Mouse (Mus musculus): ENCODE data around the gene Pram1. TPM values are rescaled to one million over a fixed set of nuclear protein-coding genes. Genes with fewer than 3 reads are reported as not detected.

The Pram1 gene
- 1.4 TPM for polyA plus RNA-seq (2017; shearing (Covaris generic))

DNA sequence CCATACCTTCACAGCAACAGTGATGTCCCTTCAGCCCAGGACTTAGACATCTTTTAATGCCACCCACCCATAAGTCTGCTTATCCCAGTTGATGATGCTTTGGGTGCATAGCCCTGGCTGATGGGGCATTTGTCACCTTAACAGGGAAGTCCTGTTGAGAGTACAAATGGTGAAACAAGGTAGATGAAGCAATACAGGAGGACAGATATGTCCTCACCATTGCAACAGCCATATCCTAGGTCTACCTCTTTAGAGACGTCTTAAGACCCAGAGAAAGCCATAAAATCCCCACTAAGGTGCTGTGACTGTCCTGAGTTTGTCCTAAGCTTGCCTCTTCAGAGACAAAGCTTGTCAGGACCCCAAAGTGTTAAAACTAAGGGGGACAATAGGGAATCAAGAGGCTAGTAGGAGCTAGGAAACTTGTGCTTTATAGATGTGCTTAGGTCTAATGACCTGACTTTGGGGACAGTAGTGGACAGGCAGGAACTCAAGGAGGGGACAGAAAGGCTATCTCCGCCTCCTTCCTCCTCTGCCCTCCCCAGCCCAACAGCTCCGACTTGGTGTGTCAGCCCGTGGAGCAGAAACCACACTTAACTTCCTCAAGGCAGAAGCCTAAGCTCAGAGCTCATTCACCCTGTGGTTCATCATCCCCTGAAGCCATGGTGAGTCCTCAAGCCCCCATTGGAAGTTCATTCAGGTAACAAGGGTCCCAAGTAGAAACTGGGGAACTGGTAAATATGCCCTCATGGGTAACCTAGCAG lies at the start of gene Pram1:
Gene Pram1, plus strand, starts transcription at position 541 of the 761 bp plus-strand sequence.

DNA sequence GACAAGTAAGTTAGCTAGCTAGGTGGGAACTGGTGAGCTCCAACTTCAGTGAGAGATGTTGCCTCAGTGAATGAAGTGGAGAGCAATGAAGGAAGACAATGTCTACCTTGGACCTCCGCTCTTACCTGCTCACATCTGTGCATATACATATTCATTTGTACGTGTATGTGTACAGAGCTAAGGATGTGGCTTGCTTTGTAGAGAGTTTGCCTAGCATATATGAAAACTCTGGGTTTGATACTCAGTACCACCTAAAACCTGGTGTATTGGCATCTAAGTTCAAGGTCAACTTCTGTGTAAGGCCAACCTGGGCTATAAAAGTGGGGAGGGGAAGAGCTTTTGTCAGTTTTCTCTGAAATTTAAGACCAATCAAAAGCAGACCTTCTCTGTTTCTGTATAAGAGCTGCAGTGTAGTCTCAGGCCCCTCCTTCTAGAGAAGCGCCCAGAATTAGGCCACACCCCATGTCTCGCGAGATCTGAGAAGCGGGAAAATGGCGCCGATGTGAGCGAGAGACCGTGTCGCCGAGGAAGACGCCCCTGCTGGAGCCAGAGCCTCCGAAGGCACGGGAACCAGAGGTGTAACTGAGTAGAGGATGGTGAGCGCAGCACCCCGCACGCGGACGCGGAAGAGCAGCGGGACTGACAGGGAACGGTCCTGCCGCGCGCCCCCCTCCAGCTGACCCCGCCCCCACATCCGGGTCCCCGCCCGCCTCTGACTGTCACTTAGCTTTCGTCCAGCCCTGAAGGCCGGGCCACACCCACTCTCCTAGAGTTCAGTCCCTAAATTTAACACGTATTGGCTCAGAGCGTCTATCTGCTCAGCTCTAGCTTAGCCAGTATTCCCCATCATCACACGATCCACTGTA lies 9.0 kb upstream of the Pram1 start, which contains the start of gene Zfp414:
Gene Zfp414, plus strand, starts transcription at position 470 of the 866 bp plus-strand sequence.

DNA sequence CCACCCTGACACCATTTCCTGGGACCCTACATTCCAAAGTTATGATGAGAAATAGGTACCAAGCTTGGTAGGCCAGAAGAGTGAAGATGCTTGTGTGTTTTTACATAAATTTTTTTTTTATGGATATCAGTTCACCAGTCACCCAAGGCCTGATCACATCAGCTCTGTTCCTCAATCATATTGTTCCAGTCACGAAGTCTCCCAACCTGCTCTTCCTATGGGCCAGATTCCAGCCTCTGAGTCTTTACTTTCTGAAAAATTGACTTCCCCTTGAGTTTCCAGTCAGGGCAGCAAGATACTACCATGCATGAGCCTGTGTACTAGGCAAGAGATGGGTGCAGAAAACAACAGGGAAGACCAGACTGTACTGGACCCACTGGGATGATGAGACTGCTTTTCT lies 48.9 kb downstream of the Pram1 start, which contains the start of gene Hnrnpm:
Gene Hnrnpm, minus strand, starts transcription at position 101 of the 400 bp plus-strand sequence.

Other genes starting within 250 kb of the Pram1 start
- 7.8 TPM for gene Zfp101, start 243.4 kb upstream of the Pram1 start, polyA plus RNA-seq (2017; shearing (Covaris generic))
- not detected for gene Actl9, start 205.2 kb upstream of the Pram1 start, polyA plus RNA-seq (2017; shearing (Covaris generic))
- 131 TPM for gene Adamts10, start 113.9 kb upstream of the Pram1 start, polyA plus RNA-seq (2017; shearing (Covaris generic))
- 101 TPM for gene Myo1f, start 82.3 kb upstream of the Pram1 start, polyA plus RNA-seq (2017; shearing (Covaris generic))
- gene Zfp414, start 9.0 kb upstream of the Pram1 start, polyA plus RNA-seq (2017; shearing (Covaris generic)) = 70.8 TPM
- gene Hnrnpm, start 48.8 kb downstream of the Pram1 start, polyA plus RNA-seq (2017; shearing (Covaris generic)) = 424 TPM
- 68.9 TPM for gene March2, start 80.6 kb downstream of the Pram1 start, polyA plus RNA-seq (2017; shearing (Covaris generic))
- gene Rab11b, start 122.5 kb downstream of the Pram1 start, polyA plus RNA-seq (2017; shearing (Covaris generic)) = 317 TPM
- 6.5 TPM for gene Angptl4, start 143.8 kb downstream of the Pram1 start, polyA plus RNA-seq (2017; shearing (Covaris generic))
- gene Kank3, start 172.5 kb downstream of the Pram1 start, polyA plus RNA-seq (2017; shearing (Covaris generic)) = 4.7 TPM
- 865 TPM for gene Rps28, start 186.5 kb downstream of the Pram1 start, polyA plus RNA-seq (2017; shearing (Covaris generic))
- 364 TPM for gene Ndufa7, start 186.5 kb downstream of the Pram1 start, polyA plus RNA-seq (2017; shearing (Covaris generic))
- 35.5 TPM for gene Cd320, start 205.0 kb downstream of the Pram1 start, polyA plus RNA-seq (2017; shearing (Covaris generic))
- not detected for gene Gm7029, start 235.8 kb downstream of the Pram1 start, polyA plus RNA-seq (2017; shearing (Covaris generic))

Measured in inflammation-experienced regulatory T-cells, adult 16 weeks (primary cell).